Mouse (Mus musculus): Measurements from ENCODE around the gene Ltbp1.

- TF ChIP-seq CTCF (IDR thresholded peaks at IDR 0.05; ENCODE audit: control insufficient read depth, insufficient read depth, low read length) (no peak), POLR2A (IDR thresholded peaks at IDR 0.05; ENCODE audit: borderline replicate concordance, control insufficient read depth, low read depth, low read length) (no peak)
These were observed 103.8 kb downstream of the Ltbp1 start for GRCm38 (mm10) chr17:75109081-75109716.
